Mouse (Mus musculus) cerebellum, postnatal 25 days (tissue): ENCODE measurements at regions not wholly inside any gene's neighbourhood (a gene's known extent, or its start where the extent isn't known, plus 50 kb on each side); places are given as distances from the start of the nearest gene placed in this dataset.
"Not testable (repeated sequence)": the region's sequence is repeated elsewhere in the genome, so short reads cannot be mapped to it uniquely, and the experiment has no call there.

ENCODE experiments used
- DNase-seq, 2 experiments: peaks; one replicate each; pipeline ENCODE4 v3.0.0; 2021; ENCODE audit warnings: mixed read lengths in 2 of 2

- DNase-seq: not testable (repeated sequence)
These were observed 115.6 kb downstream of the Sec16b start for GRCm38 (mm10) chr1:157622156-157622555.

GRCm38 (mm10) chr1:157632586-157632985 lies 126.1 kb downstream of the Sec16b start:
- DNase-seq: no peak

GRCm38 (mm10) chr1:157633470-157633869 lies 126.9 kb downstream of the Sec16b start:
- DNase-seq: no peak

- peak; percentile 72 to 82 for DNase-seq
These were observed 129.2 kb downstream of the Sec16b start for GRCm38 (mm10) chr1:157635776-157636175.

- no peak for DNase-seq
These were observed 137.0 kb downstream of the Sec16b start for GRCm38 (mm10) chr1:157643524-157643923.

GRCm38 (mm10) chr1:157645682-157646421 lies 139.3 kb downstream of the Sec16b start:
- DNase-seq: no peak

- no peak for DNase-seq
These were observed 148.9 kb downstream of the Sec16b start for GRCm38 (mm10) chr1:157655446-157655845.

- no peak for DNase-seq
These were observed 163.1 kb downstream of the Sec16b start for GRCm38 (mm10) chr1:157669626-157670025.

GRCm38 (mm10) chr1:157684356-157684755 lies 177.8 kb downstream of the Sec16b start:
- DNase-seq: peak; percentile 60 to 72

GRCm38 (mm10) chr1:157695198-157695597 lies 188.7 kb downstream of the Sec16b start:
- no peak for DNase-seq

GRCm38 (mm10) chr1:157703639-157704038 lies 197.1 kb downstream of the Sec16b start:
- no peak for DNase-seq

- no peak for DNase-seq
These were observed 198.8 kb downstream of the Sec16b start for GRCm38 (mm10) chr1:157705364-157705763.

- no peak for DNase-seq
These were observed 200.7 kb downstream of the Sec16b start for GRCm38 (mm10) chr1:157707256-157707655.

GRCm38 (mm10) chr1:157709117-157709516 lies 202.6 kb downstream of the Sec16b start:
- no peak for DNase-seq

- DNase-seq: no peak
These were observed 204.3 kb downstream of the Sec16b start for GRCm38 (mm10) chr1:157710870-157711269.

- DNase-seq: no peak
These were observed 206.0 kb downstream of the Sec16b start for GRCm38 (mm10) chr1:157712519-157712918.

GRCm38 (mm10) chr1:157713851-157714250 lies 207.3 kb downstream of the Sec16b start:
- DNase-seq: peak; percentile 54 to 73

- no peak for DNase-seq
These were observed 209.1 kb downstream of the Sec16b start for GRCm38 (mm10) chr1:157715632-157716031.

GRCm38 (mm10) chr1:157717131-157717530 lies 210.6 kb downstream of the Sec16b start:
- DNase-seq: no peak

- DNase-seq: no peak
These were observed 215.4 kb downstream of the Sec16b start for GRCm38 (mm10) chr1:157721946-157722345.

GRCm38 (mm10) chr1:157731124-157731523 lies 224.6 kb downstream of the Sec16b start:
- DNase-seq: no peak

GRCm38 (mm10) chr1:157740725-157741665 lies 234.5 kb downstream of the Sec16b start:
- DNase-seq: no peak

GRCm38 (mm10) chr1:157745611-157746010 lies 239.1 kb downstream of the Sec16b start:
- DNase-seq: peak; percentile 63 to 82
